Mouse (Mus musculus) B cell, adult (primary cell): ENCODE measurements around the gene Lrp2bp. TPM values are rescaled to one million over a fixed set of nuclear protein-coding genes. Genes with fewer than 3 reads are reported as not detected.

ENCODE experiments used
- total RNA-seq: library from RNA; stranded (reverse); gene quantifications from 4 replicates; pipeline ENCODE4 v1.2.4, GENCODE M21; 2023; ENCODE audit not compliant: inconsistent age

The Lrp2bp gene
- total RNA-seq, result 0.24 to 0.39 TPM in 2 of 4 replicates, not detected in the others

DNA sequence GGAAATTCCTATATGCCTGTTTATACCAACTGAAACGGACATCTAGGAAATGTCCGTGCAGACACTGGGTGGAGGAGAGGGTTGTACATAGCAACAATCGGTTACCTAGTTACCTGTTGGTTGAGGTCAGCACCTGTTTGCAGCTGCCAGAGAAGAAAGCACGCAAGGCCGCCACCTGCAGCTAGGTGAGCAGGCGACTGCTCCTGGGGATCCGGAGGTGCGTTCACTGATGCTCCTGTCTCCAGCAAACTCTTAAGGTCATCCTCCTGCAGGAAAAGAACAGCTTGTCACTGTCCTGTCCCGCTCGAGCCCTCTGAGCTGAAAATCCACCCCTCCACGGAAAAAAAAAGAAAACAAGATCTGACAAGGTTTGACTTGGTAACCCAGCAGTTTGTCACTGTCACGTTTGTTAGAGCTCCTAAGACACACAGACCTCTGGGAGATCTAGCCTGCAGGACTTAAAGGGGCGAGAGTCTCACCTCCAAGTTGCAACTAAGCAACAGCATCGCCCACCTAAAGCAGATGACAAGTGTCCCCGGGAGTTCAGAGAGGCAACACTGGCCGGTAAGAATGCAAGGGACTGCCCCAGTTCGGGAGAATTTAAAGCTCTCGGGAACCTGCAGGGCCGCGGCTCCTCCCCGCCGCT lies at the start of gene Lrp2bp:
TSS of gene Lrp2bp (plus strand) at position 166 of the 646 bp plus-strand sequence.

DNA sequence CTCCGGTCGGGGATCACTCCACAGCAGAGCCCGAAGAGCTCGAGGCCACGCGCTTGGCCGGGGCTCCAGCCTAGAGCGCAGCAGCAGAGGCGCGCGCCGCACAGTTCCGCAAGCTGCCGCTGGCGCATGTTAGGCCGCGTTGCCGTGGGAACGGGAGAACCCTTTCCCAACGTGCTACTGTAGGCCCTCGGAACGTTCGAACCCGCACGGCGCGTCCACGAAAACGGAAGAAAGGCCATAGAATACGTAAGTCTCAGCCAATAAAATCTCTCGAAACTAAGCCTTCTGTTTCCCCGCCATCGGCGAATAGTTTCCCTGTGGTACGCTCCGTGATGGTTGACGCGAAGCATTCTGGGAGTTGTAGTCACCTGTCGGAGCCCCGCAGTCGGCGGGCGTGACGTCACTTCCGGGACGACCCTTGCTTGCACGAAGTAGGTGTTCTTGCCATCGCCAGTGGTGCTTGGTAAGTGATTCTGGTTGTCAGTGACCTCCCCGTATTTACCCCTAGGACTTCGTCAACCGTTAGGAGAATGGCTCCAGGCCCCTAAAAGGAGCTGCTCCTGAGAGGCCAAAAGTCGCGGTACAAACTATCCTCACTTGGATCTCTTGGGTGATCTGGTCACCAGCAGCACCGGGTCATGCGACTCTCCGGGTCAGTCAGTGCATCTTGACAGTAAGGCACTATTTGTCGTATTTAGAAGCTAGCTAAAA lies 23.8 kb upstream of the Lrp2bp start, which contains the start of the genes 1700029J07Rik and Ufsp2:
TSS of gene 1700029J07Rik (minus strand) at position 127 of the 711 bp plus-strand sequence.
TSS of gene Ufsp2 (plus strand) at position 403 of the 711 bp plus-strand sequence.

DNA sequence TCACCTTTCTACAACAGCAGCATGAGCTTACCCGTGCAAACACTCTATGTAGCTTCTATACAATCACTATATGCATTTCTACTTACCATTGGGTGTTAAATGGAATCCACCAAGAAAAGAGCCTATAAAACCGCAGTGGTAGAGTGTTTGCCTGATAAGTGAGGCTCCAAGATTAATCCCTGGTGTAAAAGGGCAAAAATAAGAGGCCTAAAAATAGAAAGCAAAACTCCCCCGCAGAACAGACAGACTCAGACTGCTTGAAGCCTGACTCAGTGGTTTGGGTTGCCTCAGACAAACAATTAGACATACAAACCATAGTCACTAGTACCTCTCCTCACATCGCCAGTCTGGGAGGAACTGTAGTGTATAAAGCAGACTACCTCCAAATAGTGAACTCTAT lies 6.5 kb downstream of the Lrp2bp start, which contains the start of gene Ankrd37:
TSS of gene Ankrd37 (minus strand) at position 112 of the 400 bp plus-strand sequence.

Other genes with a start within 250 kb of the Lrp2bp start
- gene Pdlim3, start 113.8 kb upstream of the Lrp2bp start, total RNA-seq, result 0.74 to 1.6 TPM (median 0.84 TPM) in 3 of 4 replicates, not detected in the other
- gene Ccdc110, start 64.7 kb upstream of the Lrp2bp start, total RNA-seq, result 0.18 TPM in 1 of 4 replicates, not detected in the others
- 6.0 to 7.4 TPM (median 6.4 TPM) in 4 replicates for gene 1700029J07Rik, start 24.1 kb upstream of the Lrp2bp start, total RNA-seq
- 21.9 to 23.8 TPM (median 22.8 TPM) in 4 replicates for gene Ufsp2, start 23.8 kb upstream of the Lrp2bp start, total RNA-seq
- 9.4 to 14.8 TPM (median 12.5 TPM) in 4 replicates for gene Ankrd37, start 6.4 kb downstream of the Lrp2bp start, total RNA-seq
- 22.1 to 29.0 TPM (median 26.7 TPM) in 4 replicates for gene Cfap97, start 152.5 kb downstream of the Lrp2bp start, total RNA-seq
- gene Snx25, start 152.9 kb downstream of the Lrp2bp start, total RNA-seq, result 38.6 to 43.5 TPM (median 41.1 TPM) in 4 replicates
- 59.6 to 68.9 TPM (median 65.3 TPM) in 4 replicates for gene Slc25a4, start 212.0 kb downstream of the Lrp2bp start, total RNA-seq